Comparison of ENCODE assay signal across 8 mouse cellular contexts in the genomic region with DNA sequence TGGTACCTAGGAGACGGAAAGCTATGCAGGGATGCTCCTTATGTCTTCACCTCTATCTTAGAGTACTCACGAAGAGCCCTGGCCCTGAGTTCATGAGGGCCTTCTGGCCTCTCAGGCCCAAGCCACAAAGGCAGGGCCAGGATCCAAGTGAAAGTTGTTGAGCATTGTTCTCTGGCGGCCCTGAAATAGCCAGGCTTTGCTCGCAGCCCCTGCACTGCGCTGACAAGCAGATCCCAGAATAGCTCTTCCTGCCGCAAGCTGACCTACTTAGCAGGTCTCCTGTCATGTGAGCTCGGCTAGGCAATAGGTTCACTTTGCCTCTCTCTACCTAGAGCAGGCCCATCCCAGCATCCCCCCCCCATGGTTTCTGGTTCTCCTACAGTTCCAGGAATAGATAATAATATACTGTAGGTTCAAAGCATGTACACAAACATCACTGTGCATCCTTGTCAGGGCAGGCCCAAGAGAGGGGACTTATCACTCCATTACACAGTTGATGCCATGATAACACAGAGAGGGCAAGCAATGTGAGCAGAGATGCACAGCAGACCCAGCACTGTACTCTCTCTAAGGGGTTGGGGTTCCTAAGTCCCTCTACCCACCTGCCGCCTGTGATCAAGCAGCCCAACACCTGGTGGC. TPM values are rescaled to one million over a fixed set of nuclear protein-coding genes. Genes with fewer than 3 reads are reported as not detected.
DNase-seq lines count a peak whose midpoint lies in the region; ATAC-seq and TF ChIP-seq lines count a peak whose summit lies in the region.
"Had no signal": no experiment of that assay in that cellular context is flagged by ENCODE, and none has a peak within 500 bp of the region (broad histone marks: within the 10 kb centered on the region; RNA-seq: fewer than 3 reads in every experiment).

No protein-coding gene starts in this region.

- no peaks in the 10 kb centered on the region for H3K9me3 ChIP-seq in heart, embryonic 15.5 days (replicated peaks)

- TF ChIP-seq POLR2A in spleen, adult 2 months (IDR thresholded peaks at IDR 0.05; ENCODE audit: low read depth, low read length): no peak
- TF ChIP-seq POLR2A in olfactory bulb, adult 2 months (IDR thresholded peaks at IDR 0.05; ENCODE audit: insufficient read depth, low read depth, low read length): no peak

- no peak for TF ChIP-seq CTCF in spleen, adult 2 months (IDR thresholded peaks at IDR 0.05; ENCODE audit: extremely low read depth, insufficient read depth, insufficient read length, insufficient replicate concordance)
- TF ChIP-seq CTCF in olfactory bulb, adult 2 months (IDR thresholded peaks at IDR 0.05; ENCODE audit: insufficient read depth, low read depth, low read length): no peak

- intact Hi-C loops in left cerebral cortex, postnatal 14 days (cut with DNase I): no loop called here

- ATAC-seq in common myeloid progenitor, adult 5-6 weeks (replicated peaks; ENCODE audit: low read depth, poor library complexity, severe bottlenecking): 0 out of 2 replicates have a peak, but pooled peaks have one; percentile 40
- peak; percentile 70 for ATAC-seq in heart, embryonic 15.5 days (replicated peaks; ENCODE audit: insufficient number of reproducible peaks, insufficient read depth, low FRiP score, low read depth)

- peak overlapping the region; percentile 40; the same call in 1 of the 2 replicates for H3K9ac ChIP-seq in heart, embryonic 15.5 days

- no peaks in the 10 kb centered on the region for H3K4me1 ChIP-seq in spleen, adult 2 months (ENCODE audit: control insufficient read depth, insufficient read depth, insufficient read length)
- H3K4me1 ChIP-seq in heart, embryonic 15.5 days (replicated peaks): peaks cover 54% of the 10 kb centered on the region
- H3K4me1 ChIP-seq in olfactory bulb, adult 2 months (ENCODE audit: control insufficient read depth, insufficient read depth, low read length): peaks cover 31% of the 10 kb centered on the region

- DNase-seq in spleen, adult 2 months (ENCODE audit: low read depth in 1 of 2, low spot score in 2 of 2): no peak
- no peak for DNase-seq in spleen, adult 18-20 months
- DNase-seq in left cerebral cortex, postnatal 14 days (ENCODE audit: low spot score in 2 of 2): peak; percentile 68 to 74
- DNase-seq in urinary bladder, postnatal 10 days (ENCODE audit: low spot score): no peak

- peak overlapping the region; percentile 45 for H3K4me2 ChIP-seq in heart, embryonic 15.5 days

- H3K4me3 ChIP-seq in spleen, adult 2 months (ENCODE audit: extremely low read depth, insufficient read depth, insufficient read length): no peak overlapping the region
- peak overlapping the region; percentile 35 for H3K4me3 ChIP-seq in heart, embryonic 15.5 days
- peak overlapping the region; percentile 13; the same call in 1 of the 2 replicates for H3K4me3 ChIP-seq in olfactory bulb, adult 2 months (ENCODE audit: insufficient read depth, low read depth, low read length)

- 46% methylated on average over 8 of the region's 8 CpGs for WGBS in spleen, adult 2 months
- 29% methylated on average over 8 of the region's 8 CpGs for WGBS in heart, embryonic 15.5 days
- 30% methylated on average over 8 of the region's 8 CpGs for WGBS in olfactory bulb, adult 2 months

- H3K27me3 ChIP-seq in spleen, adult 2 months (ENCODE audit: control insufficient read depth, insufficient read depth, low read length): no peaks in the 10 kb centered on the region
- H3K27me3 ChIP-seq in heart, embryonic 15.5 days: no peaks in the 10 kb centered on the region

- no peaks in the 10 kb centered on the region for H3K36me3 ChIP-seq in spleen, adult 2 months (ENCODE audit: control insufficient read depth, insufficient read depth, low read length)
- no peaks in the 10 kb centered on the region for H3K36me3 ChIP-seq in heart, embryonic 15.5 days

- H3K27ac ChIP-seq in spleen, adult 2 months (ENCODE audit: insufficient read depth, low read length): peak overlapping the region; percentile 24; the same call in 1 of the 2 replicates
- H3K27ac ChIP-seq in heart, embryonic 15.5 days: peak overlapping the region; percentile 96
- H3K27ac ChIP-seq in olfactory bulb, adult 2 months (ENCODE audit: insufficient read depth, low read depth, low read length): peak overlapping the region; percentile 98

RNA-seq across cellular contexts. Expression of a gene that starts 25.3 kb away (rescaled TPM):
- not detected in 2 replicates for polyA plus RNA-seq in spleen, adult 2 months (2012; rRNA removed)
- not detected in 2 replicates for total RNA-seq in common myeloid progenitor, adult 5-6 weeks (2017)
- 0.52 TPM in 1 of 2 replicates, not detected in the other for polyA plus RNA-seq in heart, embryonic 15.5 days (2015; fragmentation: Nextera tagmentation; extraction: Ambion mirVana)
- total RNA-seq in left cerebral cortex, postnatal 14 days (2021): not detected
- polyA plus RNA-seq in olfactory bulb, adult 2 months (2012; ENCODE audit: insufficient read depth, insufficient read length, low replicate concordance, missing spikeins): not detected in 2 replicates
- polyA plus RNA-seq: limb, embryonic 14.5 days had no signal

RNA-seq across cellular contexts. Expression of a gene that starts 43.7 kb away (rescaled TPM):
- 4.2 and 4.3 TPM in 2 replicates for polyA plus RNA-seq in spleen, adult 2 months (2012; rRNA removed)
- total RNA-seq in common myeloid progenitor, adult 5-6 weeks (2017): 62.3 and 62.4 TPM in 2 replicates
- polyA plus RNA-seq in heart, embryonic 15.5 days (2015; fragmentation: Nextera tagmentation; extraction: Ambion mirVana): 86.3 and 90.7 TPM in 2 replicates
- 10 to 100 TPM; 52.3 to 53.6 TPM for total RNA-seq in left cerebral cortex, postnatal 14 days (2021)
- not detected in 2 replicates for polyA plus RNA-seq in olfactory bulb, adult 2 months (2012; ENCODE audit: insufficient read depth, insufficient read length, low replicate concordance, missing spikeins)

RNA-seq across cellular contexts. Expression of a gene that starts 52.6 kb away (rescaled TPM):
- 10.9 and 21.7 TPM in 2 replicates for polyA plus RNA-seq in spleen, adult 2 months (2012; rRNA removed)
- 3.4 and 5.3 TPM in 2 replicates for total RNA-seq in common myeloid progenitor, adult 5-6 weeks (2017)
- 21.5 and 26.4 TPM in 2 replicates for polyA plus RNA-seq in heart, embryonic 15.5 days (2015; fragmentation: Nextera tagmentation; extraction: Ambion mirVana)
- 10 to 100 TPM; 21.0 to 22.6 TPM for total RNA-seq in left cerebral cortex, postnatal 14 days (2021)
- not detected in 2 replicates for polyA plus RNA-seq in olfactory bulb, adult 2 months (2012; ENCODE audit: insufficient read depth, insufficient read length, low replicate concordance, missing spikeins)

Comparison
In these comparisons a context has a peak if more than half of its experiments do, and no peak if none do; other contexts are left out.
1. DNase-seq: peak in left cerebral cortex, postnatal 14 days (2 of 2); none in spleen, adult 2 months (0 of 2), spleen, adult 18-20 months (0 of 2) and urinary bladder, postnatal 10 days (single experiment).
2. H3K27ac ChIP-seq: peak in every context shown above with its lines; median percentile 98 in olfactory bulb, adult 2 months; 96 in heart, embryonic 15.5 days; 24 in spleen, adult 2 months.
3. RNA of a gene that starts 52.6 kb away (polyA plus RNA-seq): 21.5 to 26.4 TPM in heart, embryonic 15.5 days and 10.9 to 21.7 TPM in spleen, adult 2 months; not detected in olfactory bulb, adult 2 months; every median in the first group is over 10 times any median in the second.